Mouse (Mus musculus) hematopoietic stem cell, adult 5-6 weeks (primary cell): ENCODE results near the gene Prox1. TPM values are rescaled to one million over a fixed set of nuclear protein-coding genes. Genes with fewer than 3 reads are reported as not detected.

Experiments used
- ATAC-seq, 2 experiments: fragments of 125-278 bp in 1 of 2; replicated peaks in 1 of 2; 2 replicates each; pipeline ENCODE4 v1.8.0; 2016 to 2017; ENCODE audit warnings: inconsistent platforms in 2 of 2, mild to moderate bottlenecking in 2 of 2, moderate number of reproducible peaks in 2 of 2, low read depth in 1 of 2, moderate TSS enrichment in 1 of 2; ENCODE audit not compliant: low FRiP score in 2 of 2, poor library complexity in 2 of 2, severe bottlenecking in 2 of 2, insufficient read depth in 1 of 2, low TSS enrichment in 1 of 2
- total RNA-seq: library from RNA; stranded (forward); fragments of 172-1452, 232-1000 nt; gene quantifications from 2 replicates; pipeline ENCODE4 v1.2.3, GENCODE M21; 2017

The Prox1 gene
- total RNA-seq = 0.75 TPM in 1 of 2 replicates, not detected in the other

DNA sequence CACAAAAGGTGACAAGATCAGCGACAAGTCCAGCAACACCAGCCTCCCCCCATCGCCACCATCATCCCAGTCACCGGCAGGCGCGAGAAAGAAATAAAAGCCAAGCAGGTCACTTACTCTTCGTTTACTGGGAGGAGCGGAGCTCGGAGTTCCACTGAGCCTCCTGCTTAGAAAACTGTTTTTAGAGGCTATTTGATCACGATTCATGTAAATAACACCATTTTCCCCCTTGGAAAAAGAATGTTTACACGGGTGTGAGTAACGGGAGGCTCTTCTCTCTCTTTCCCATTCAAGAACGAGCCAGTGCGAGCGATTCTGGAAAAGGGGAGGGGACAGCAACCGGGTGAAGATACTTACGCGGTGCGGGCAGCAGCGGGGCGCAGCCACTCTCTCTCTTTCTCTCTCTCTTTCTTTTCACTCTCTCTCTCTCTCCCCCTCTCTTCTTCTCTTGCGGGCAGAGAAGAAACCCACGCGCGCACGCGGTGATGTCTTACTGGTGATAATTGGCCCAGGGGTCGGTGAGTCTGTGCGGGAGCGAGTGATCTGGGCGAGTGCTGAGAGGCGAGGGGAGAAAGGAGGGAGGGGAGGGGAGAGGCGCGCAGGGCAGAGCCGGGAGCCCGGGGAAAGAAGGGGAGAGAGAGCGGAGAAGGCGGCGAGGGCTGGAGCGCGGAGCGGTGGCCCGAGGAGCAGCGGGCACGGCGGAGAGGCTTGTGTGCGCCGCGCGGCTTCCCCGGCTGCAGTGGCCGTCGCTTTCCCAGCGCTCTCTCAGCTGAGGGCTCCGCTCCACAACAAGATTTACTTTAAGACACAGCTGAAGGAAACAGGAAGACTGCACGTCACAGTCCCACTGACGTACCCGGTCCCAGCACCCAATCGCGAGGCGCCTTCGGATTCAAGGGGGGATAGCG lies at the start of gene Prox1:
Gene Prox1, minus strand, starts transcription at position 804 of the 908 bp plus-strand sequence.
- ATAC-seq = peak; percentile 41 to 44; a peak in 3 of 4 replicates

DNA sequence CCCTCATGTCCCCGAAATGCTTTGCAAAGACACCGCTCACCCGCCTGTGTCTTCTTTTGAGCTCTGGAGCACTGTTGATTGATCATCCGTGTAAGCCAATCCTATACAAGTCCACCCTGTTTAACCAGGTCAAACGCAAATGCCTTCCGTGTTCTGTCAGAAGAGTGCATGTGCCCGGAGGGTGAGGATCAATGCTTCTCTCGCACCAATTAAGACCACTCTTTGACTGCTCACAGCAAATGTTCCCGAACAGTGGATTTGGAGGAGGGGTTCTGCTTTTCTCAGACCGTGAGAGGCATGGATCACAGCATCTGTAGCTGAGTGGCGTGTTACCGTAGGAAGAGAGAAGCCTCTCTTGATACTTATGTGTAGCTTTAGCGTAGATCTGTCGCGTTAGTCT lies 46.1 kb upstream of the Prox1 start:
- no peak for ATAC-seq

DNA sequence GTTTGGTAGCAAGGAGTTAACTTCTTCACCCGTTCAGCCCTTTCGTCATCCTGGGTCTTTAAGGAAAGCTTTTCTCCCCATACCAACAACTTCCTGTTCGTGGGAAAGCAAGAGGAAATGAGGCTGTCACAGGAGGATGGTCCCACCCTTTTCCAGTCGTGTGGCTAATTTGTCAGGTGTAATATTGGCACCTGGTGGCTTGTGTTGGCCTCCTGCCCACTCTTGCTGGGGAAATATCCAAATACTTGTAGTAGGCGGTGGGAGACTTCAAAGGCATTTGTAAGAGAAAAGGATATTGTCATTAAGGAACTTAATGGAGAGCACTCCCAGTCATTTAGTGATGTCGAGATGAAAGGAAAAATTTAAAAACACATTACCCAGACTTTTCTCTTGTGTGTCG lies 44.1 kb upstream of the Prox1 start:
- no peak for ATAC-seq

DNA sequence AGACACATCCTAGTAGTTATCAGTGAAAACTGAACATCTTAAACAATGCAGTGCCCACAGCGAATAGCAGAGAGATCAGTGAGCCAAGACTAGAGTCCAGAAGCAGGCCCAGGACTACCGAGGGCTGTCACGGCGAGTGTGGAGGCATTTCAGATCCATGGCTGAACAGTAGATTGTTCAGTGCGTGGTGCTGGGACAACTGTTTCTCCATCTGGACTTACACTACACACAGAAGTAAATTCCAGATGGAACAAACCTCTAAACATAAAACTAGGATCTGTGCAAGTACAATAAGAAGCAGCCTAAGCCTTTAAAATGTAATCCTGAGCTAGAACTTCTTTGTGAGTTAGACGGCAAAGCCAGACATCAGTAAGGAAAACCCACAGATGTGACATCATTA lies 42.7 kb upstream of the Prox1 start:
- no peak for ATAC-seq

DNA sequence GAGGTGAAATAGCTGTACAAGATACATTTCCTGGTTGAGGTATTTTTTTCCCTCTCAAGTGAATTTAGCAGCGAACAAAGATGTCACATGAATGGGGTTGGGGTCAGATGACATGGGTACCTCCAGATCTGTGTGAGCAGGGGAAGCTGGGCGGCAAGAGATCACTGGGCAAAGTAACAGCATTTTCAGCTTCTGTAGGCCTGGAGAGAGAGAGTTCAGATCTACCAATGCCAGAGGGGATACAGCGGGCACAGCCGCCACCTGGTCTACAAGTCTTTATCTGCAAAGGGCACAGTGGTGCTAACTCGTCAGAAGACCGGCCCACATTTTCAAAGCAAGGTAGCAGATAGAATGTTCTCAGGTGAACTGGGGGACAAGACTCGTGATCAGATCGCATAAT lies 36.7 kb upstream of the Prox1 start:
- no peak for ATAC-seq

DNA sequence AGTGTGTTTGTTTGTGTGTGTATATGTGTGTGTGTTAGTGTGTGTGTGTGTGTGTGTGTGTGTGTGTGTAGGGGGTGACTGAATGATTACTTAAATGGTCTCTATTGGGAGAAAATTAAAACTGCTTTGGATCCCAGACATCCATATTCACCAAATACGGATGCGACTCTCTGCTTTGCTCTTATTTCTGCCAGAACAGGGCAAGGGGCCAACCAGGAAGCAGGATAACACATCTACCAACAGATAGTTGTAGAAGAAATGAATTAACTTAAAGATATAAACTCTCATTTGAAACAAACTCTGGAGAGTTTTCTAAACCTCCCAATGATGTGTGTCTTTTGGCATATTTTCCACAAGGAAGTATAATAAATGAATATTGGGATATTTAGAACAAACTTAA lies 35.2 kb upstream of the Prox1 start:
- no peak for ATAC-seq

DNA sequence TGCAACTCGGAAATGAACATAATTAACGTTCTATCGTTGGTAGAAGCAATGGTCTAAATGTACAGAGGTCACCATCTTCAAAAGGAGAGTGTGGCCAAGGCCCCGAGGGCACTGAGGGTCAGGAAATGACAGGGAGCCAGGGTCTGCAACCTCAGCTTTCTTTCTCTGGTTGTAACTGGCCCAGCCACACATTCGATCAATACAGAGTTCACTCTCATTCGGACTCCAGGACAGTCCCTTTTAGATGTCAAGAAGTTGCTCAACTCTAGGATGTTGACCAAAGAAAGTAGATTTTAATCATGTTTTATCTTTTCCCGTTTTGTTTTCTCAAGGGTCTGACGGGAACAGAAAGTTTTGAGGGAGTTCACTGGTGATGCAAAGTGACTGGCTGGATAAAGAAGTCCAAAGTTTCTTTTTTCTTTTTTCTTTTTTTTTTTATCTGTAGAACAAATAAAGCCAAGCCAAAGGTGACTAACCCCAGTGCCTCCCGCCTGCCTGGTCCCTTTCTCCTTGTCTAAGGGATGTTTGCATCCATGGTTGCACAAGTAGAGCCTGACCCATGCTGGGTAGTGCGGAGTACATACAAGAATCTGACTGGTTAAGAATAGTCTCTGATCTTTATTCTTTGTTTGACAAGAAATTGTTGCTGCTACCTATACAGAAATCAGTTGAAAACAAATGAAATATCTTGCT lies 34.0 kb upstream of the Prox1 start:
- no peak for ATAC-seq

DNA sequence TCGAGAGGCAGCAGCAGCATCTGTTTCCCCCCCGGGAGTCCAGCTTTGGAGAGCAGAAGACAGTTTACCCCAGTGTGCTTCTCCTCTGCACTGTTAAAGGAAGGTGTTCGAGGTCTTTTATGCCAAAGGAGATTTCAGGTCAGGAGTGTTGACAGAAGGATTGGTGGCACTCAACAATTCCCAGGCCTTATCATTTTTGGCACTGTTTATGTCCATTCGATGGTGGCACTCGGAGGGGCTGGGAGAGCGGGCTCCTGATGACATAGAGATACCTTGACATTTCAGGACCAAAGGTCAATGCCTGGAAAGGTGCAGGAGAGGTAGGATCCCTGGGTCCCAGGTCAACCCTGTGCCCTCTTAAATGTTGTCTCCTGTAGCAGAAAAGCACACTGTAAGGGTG lies 31.2 kb upstream of the Prox1 start:
- no peak for ATAC-seq

DNA sequence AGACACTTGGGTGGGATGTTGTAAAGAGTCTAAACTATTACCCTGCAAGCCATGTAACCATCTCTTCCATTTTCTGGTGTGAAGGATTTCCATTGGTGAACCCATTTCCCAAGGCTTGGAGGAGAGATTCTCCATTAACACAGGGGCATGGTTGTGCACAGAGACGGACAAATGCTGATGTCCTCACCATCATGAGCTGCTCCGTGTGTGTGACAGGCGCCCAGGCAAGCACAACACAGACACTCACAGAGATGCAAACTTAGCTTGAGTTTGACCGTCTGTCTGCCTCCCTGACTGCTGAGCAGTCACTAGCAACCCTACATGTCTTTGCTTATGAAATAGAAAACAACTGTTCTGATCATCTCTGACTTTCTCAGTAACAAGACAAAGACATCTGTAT lies 30.5 kb upstream of the Prox1 start:
- no peak for ATAC-seq

DNA sequence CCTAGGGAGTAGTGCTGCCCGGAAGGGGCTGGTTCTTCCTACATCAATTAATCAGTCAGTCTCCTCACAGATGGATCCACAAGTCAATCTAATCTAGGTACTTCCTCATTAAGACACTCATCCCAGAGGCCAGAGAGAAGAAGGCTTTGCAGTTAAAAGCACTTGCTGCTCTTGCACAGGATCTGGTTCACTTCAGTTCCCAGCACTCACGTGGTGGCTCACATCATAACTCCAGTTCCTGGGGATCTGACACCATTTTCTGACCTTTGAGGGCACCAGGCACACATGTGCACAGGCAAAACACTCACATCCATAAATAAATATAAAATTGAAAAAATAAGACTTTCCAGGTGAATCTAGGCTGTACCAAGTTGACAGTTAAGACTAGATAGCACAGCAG lies 27.7 kb upstream of the Prox1 start:
- ATAC-seq = no peak

DNA sequence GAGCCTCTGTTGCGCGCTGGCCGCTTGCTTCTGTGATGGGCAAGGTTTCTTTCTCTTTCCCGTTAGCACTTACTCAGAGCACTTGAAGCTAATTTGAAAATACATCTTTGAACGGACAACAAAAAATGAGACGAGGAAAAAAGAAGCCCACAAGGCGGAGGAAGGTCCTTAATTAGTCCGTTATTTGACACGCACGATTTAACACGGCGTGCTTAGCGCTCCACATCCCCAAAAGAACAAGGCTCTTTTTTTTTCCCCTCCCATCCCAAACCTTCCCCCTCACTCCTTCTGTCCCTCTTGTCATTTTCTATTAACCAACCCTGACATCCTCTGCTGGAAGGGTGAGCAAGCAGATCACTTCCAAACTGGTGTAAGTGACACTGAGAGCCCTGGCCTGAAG lies 21.5 kb upstream of the Prox1 start:
- ATAC-seq = no peak

DNA sequence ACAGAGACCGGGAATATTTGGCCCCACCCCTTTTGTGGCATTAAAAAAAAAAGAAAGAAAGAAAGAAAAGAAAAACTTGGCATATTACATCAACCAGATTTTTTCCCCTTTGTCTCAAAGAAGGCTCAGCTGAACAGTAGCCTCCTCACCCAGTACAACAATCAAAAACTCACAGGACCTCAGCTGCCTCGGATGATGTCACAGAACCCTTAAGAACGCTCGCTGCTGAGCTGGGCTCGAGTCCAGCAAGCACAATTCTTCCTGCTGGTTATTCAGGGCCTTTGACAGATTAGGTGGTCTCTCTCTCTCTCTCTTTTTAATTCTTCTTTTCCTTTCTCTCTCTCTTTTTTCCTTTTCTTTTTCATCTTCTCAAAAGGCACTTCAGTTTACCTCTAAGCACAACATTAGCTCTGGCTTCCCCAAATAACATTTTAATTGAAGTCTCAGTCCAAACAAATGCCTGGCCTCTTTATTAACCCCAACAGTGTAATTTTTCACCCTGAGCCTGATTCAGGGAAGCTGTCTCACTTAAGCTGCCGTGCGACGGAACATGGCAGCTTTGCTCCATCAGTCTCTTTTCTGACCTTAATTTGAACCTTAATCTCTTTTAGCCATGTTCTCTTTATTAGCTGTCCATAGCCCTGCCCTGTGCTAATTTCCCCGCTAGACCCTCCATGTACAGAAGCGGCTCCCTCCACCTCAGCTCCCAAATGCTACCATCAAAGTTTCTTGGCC lies 19.9 kb upstream of the Prox1 start:
- no peak for ATAC-seq

DNA sequence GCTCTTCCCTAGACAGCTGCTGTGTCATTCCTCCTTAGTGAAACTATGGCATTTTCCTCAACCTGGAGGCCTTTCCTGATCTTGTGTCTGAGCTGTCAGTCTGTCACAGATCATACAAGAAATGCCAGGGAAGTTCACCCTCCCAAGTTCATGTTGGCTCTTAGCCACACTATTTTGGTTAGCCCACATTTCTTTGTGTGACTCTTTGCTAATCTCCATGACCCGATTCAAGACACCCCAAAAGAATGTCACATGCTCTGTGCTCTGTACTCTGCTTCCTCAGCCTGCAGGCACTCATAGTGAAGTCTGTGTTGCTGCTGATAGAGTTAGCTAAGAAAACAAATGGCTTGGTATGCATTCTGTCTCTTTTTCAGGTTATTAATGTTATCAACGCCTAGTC lies 18.6 kb upstream of the Prox1 start:
- ATAC-seq = no peak

DNA sequence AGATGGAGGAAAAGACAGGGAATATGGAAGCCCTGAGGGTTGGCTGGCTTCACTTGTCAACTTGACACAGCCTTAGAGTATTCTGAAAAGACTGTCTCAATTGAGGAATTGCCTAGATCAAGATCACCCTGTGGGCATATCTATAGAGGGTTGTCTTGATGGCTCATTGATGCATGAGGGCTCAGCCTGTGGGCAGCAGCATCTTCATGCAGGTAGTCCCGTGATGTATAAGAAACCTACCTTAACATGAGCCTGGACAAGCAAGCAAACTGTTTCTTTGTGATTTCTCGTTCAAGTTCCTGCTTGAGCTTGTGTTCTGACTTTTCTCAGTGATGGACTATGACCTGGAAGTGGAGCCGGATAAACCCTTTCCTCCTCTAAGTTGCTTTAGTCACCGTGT lies 15.8 kb upstream of the Prox1 start:
- ATAC-seq = no peak

DNA sequence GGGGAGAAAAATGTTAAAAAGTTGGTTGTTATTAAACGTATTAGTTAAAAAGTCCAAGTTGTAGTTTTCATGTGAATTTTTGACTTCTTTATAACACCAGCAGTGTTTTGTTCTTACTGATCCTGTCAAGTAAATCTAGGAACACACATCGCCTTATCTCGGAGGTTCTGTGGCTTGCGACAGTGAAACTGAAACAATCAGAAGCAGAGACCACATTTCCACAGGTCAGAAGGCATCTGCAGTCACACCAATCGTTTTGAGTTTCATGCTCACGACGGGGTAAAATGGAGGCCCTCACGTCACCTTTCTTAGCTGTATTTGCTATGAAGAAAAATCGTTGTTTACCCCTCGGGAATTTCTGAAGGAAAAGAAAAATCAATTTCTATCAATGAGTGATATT lies 14.8 kb upstream of the Prox1 start:
- ATAC-seq = no peak

DNA sequence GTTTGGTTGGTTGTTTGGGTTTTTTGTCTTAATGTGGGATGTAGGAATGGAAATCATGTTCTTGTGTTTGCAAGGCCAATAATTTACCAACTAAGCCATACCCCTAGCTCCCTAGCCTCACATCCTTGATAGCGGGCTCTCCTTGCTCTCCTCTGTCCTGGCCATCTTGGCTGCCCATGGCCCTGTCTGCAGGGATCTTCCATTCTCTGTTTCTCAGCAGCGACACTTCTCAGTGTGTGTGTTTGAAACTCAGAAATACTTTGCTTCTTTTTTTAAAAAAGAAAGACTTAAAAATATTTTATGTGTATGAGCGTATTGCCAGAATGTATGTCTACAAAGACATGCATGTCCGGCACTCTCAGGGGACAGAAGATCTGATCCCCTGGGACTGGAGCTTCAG lies 13.1 kb upstream of the Prox1 start:
- ATAC-seq = no peak

DNA sequence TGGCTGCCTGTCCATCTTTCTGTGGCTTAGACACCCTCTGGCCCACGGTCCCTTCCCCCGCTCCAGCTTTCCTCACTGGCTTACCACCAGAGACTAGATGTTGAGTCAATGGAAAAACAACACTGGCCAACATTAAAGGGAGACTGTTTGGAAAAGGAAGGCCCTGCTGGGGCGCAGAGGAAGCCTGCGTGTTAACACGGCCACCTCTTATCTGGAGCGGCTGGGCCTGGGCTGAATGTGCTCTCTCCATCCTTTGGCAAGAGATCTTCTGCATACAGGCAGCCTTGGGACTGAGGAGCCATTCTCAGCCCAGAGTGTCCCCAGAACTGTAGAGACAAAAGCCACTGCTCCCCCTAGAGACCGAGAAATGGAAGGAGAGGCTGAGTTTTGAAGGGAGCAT lies 11.3 kb upstream of the Prox1 start:
- ATAC-seq = no peak

DNA sequence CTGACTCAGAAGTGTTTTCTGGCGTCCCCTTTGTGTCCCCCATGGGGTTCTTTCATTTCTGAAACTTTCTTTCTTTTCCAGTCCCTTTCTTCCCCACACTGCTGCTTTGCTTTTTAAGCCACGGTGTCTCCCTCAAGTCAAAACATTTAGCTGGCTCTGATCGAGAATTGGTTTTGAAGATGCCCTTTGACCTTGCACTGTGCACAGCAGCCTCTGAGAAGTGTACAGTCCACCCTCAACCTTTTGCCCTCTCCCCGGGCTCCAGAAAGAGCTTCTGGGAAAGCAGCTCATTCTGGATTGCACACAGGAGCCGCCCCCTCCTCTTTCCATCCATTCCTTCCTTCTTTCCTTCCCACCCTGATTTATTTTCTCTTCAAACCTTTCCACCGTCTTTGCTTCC lies 10.3 kb upstream of the Prox1 start:
- ATAC-seq = no peak
